Mouse (Mus musculus): ENCODE data around the gene T2.
"Not testable (repeated sequence)": the region's sequence is repeated elsewhere in the genome, so short reads cannot be mapped to it uniquely, and the experiment has no call there.

T2 gene

GRCm38 (mm10) chr17:8367514-8368480 lies 12.0 kb downstream of the T2 start:
- DNase-seq: no peak

GRCm38 (mm10) chr17:8368570-8368969 lies 12.8 kb downstream of the T2 start:
- DNase-seq: no peak

- DNase-seq: no peak
Observed at GRCm38 (mm10) chr17:8369171-8369570, 13.4 kb downstream of the T2 start.

- no peak for DNase-seq
Observed at GRCm38 (mm10) chr17:8370634-8371229, 14.9 kb downstream of the T2 start.

- DNase-seq: peak; percentile 81
Observed at GRCm38 (mm10) chr17:8371834-8372233, 16.0 kb downstream of the T2 start.

GRCm38 (mm10) chr17:8372286-8373046 lies 16.7 kb downstream of the T2 start:
- DNase-seq: peak; percentile 80

- no peak for DNase-seq
Observed at GRCm38 (mm10) chr17:8377298-8377697, 21.5 kb downstream of the T2 start.

GRCm38 (mm10) chr17:8385441-8385840 lies 29.6 kb downstream of the T2 start:
- no peak for DNase-seq

- DNase-seq: peak; percentile 41
Observed at GRCm38 (mm10) chr17:8388463-8388862, 32.7 kb downstream of the T2 start.

GRCm38 (mm10) chr17:8388990-8389789 lies 33.4 kb downstream of the T2 start:
- DNase-seq: no peak

GRCm38 (mm10) chr17:8389790-8390095 lies 34.0 kb downstream of the T2 start:
- DNase-seq: no peak

- no peak for DNase-seq
Observed at GRCm38 (mm10) chr17:8390487-8390886, 34.7 kb downstream of the T2 start.

GRCm38 (mm10) chr17:8396371-8396770 lies 40.6 kb downstream of the T2 start:
- DNase-seq: no peak

- no peak for DNase-seq
Observed at GRCm38 (mm10) chr17:8397946-8398345, 42.2 kb downstream of the T2 start.

GRCm38 (mm10) chr17:8403932-8404331 lies 48.1 kb downstream of the T2 start:
- DNase-seq: not testable (repeated sequence)

- DNase-seq: no peak
Observed at GRCm38 (mm10) chr17:8406285-8406684, 50.5 kb downstream of the T2 start.

GRCm38 (mm10) chr17:8408002-8408401 lies 52.2 kb downstream of the T2 start:
- not testable (repeated sequence) for DNase-seq

- DNase-seq: peak; percentile 57
Observed at GRCm38 (mm10) chr17:8408589-8409295, 53.0 kb downstream of the T2 start.

- no peak for DNase-seq
Observed at GRCm38 (mm10) chr17:8410330-8410729, 54.5 kb downstream of the T2 start.

GRCm38 (mm10) chr17:8413656-8414055 lies 57.9 kb downstream of the T2 start:
- peak; percentile 67 for DNase-seq

- DNase-seq: peak; percentile 49
Observed at GRCm38 (mm10) chr17:8415533-8415932, 59.7 kb downstream of the T2 start.

- no peak for DNase-seq
Observed at GRCm38 (mm10) chr17:8416865-8417264, 61.1 kb downstream of the T2 start.
